Mouse (Mus musculus) c-Kit-positive CD71-positive TER-119-positive erythroid progenitor cells, embryonic 14.5 days (primary cell): Measurements from ENCODE around the gene Msrb3.

ENCODE experiments used
- DNase-seq: peaks from one replicate; pipeline ENCODE4 v3.0.0-alpha.2; 2013; ENCODE audit warnings: low spot score

Gene Msrb3

DNA sequence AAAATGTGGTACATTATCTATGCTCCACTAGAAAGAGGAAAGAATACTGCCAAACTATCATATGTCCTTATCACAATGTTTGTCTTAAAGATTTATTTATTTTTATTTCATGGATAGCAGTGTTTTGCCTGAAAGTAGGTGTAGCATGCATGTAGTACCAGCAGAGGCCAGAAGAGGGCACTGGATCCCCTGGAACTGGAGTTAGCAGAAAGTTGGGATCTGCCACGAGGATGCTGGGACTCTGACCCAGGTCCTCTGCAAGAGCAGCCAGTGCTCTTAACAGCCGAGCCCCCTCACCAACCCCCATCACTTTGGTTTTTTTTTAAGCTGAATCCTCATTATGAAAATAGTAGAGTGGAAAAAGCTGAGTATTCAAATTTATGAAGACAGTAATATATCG, 37.7 kb downstream of the Msrb3 start:
- peak; percentile 5 for DNase-seq

DNA sequence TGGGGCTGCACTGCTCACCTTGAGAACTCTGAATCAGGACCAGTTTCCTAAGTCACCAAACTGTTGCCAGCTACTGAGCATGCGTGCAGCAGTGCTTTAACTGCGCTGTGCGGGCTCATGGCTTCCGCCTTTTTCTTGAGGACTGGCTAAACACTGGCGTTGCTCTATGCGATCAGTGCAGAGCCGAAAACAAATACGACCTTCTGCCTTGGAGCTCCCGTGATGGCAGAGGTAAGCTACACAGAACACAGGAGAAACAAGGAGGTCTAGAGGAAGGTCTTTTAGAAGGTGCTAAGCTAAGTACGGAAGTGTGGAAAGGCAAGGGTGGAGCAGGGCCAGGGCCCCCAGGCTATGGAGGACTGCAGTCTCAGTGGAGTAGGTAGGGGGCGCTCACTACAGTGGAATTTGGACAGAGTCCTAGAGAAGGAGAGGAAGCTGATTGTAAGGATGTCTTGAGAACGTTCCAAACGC, 41.3 kb downstream of the Msrb3 start:
- peak; percentile 15 for DNase-seq

DNA sequence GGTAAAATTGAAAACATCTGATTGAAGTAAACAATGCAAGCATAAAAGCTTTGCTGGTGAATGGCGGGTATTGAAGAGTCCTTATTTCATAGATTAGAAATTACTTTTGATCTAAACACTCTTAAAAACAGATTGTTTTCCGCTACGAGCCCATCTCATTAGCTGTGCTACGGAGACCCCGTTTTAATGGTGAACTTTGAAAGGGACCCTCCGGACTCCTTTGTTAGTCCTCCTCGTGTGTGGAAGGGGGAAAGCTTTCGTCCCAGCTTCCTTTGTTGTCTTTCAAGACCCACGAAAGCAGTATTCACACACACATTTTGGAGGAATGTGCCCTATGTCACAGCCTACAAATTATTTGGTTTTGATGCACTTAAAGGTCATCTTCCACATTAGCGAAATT, 44.6 kb downstream of the Msrb3 start:
- DNase-seq, result no peak

DNA sequence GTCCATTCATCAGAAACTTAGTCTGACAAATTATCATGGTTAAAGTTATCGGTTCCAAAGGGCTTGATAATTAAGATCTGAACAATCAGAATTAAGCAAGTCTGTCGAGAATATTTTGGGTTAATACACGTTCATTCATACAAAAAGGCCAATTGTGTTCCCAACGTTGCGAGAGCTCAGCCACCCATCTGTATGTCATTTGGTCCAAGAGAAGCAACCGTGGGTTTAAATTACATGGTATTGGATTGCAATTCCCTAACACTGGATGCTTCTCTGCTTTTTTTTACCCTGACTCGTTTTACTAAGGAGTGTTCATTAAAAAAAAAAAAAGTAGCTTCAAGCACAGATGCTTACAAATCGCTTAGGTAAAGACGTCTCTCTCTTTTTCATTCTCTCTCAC, 45.1 kb downstream of the Msrb3 start:
- DNase-seq, result no peak

DNA sequence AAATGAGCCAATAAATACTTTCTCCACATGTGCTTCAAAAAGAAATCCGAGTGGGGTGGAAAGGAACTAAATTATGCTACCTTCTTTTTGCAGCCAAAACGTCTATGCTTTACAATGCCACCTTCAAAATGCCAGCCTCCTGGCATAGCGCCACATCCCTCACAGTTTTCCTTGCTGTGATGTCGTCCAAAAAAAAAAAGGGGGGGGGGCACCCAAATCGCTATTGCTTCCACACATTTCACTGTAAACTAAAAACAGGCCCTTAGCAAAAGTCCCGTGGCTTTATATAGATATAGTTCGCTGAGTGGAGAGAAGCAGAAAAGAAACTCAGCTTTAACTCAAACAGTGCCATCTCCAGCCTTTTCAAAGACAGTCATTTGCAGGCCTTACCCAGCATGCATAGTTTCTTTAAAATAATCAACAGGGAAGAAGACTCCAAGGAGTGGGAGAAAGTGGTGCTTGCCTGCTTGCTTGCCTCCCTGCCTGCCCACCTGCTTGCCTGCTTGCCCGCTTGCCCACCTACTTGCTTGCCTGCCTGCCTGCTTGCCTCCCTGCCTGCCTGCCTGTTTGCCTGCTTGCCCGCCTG, 47.6 kb downstream of the Msrb3 start:
- DNase-seq, result no peak

DNA sequence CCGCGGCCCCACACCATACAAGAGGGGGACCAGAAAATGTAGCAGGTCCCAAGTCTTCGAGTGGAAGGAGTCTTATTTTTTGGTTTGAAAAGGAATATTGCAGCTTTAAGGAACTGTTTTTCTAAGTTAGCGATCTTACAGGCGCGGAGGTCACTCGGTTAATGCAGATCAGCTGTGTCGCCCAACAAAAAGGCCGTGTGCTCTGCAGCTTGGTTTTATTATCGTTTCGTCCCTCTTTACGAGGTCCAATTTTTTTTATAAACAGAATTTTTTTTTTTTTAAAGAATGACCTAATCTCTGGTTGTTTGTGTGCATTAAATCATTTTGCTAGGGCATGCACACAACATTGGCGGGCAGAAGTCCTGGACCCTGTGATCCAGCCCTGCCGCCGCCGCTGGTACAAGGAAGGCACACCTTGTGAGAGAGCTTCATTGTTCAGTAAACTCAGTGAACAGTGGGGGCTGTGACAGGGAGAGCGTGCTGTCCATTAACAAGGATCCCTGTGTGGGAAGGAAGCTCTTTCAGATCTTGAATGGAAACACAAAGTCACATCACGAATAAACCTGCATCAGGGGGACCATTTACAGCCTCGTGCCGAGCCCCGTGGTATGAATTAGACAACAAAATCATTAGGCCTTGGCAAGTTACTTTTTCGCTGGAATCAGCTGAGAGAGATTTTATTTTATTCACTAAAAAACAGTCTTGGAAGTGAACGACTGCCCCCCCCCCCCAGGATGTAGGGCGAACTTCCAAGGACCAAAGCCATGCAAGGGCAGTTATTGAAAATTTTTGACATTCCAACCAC, 48.3 kb downstream of the Msrb3 start:
- DNase-seq, result no peak

DNA sequence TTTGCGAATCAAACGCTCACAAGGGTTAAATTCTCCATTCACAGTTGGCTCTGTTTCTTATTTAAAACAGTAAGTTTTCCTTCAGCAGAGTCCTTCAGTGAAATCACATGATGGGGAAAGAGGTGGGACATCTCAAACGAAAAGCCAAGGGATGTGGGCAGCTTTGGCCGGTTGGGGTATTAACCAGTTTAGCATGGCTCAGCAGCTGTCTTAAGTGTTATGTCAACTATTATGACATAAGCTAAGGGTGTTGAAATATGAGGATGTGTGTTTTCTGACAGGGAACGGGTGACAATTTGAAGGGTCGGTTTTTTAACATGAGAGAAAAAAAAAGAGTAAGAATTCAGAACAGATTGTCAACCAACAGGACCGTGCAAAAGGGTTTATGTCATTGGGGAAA, 50.2 kb downstream of the Msrb3 start:
- no peak for DNase-seq

DNA sequence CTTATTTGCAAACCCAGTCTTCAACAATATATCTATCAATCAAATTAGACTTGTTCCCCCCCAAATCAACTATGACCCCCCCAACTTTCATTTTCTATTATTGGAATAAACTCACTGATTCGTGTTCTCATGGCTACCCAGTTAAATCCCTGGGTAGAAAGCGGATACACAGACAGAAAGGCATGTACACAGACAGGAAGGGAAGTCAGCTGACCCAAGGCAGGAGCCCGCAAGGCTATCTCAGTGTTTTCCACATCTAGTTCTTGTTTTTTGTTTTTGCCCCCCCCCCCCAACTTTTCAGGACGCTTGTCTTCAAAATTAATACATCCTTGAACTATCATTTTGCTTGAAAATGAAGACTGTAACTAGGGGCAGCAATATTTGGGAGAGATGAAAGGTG, 51.1 kb downstream of the Msrb3 start:
- no peak for DNase-seq

DNA sequence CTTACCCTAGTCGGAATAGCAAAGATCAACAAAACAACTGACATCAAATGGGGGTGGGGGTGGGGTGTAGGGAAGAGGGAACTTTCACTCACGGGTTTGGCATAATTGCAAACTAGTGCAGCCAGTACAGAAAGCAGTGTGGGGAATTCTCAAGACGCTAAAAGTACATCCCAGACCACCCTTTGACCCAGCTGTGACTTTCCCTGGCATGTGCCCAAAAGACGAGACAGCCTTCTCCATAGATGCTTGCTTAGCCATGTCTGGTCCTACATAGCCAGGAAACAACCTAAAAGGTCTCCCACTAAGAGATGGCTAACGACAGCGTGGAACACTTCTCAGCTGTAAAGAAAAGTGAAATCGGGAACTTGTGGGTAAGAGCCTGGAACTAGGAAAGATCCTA, 58.9 kb downstream of the Msrb3 start:
- DNase-seq, result no peak

DNA sequence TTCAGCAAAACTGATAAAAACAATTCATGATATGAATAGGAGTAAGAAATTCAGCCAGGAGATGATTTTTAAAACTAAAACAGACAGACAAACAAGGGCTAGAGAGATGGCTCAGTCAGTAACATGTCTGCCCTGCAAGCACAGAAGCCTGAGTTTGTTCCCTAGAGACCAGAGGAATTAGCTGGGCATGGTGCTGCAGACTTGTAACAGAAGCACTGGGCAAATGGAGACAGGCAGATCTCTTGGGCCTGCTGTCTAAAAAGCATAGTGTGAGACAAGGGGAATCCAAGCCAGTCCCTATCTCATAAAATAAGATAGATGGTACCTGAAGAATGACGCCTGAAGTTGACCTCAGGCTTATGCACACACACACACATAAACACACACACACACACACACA, 64.4 kb downstream of the Msrb3 start:
- DNase-seq, result no peak

DNA sequence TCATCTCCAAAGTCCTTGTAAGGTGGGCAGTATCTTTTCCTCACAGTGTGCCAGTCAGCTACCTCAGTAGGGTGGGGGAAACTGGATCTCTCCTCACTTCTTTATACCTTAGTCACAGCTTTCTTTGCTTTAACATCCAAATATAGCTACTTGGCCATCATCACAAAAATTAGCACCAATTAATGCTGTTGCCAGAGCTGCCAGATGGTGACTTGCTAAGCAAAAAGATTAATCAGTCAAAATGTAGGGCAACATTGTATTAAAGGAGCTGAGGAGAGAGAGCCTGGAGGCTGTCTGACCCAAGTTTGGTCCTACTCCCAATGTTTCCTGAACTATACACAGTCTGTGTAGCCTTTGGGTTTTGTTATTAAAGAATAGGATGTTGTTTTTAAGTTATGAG, 65.1 kb downstream of the Msrb3 start:
- DNase-seq, result no peak

DNA sequence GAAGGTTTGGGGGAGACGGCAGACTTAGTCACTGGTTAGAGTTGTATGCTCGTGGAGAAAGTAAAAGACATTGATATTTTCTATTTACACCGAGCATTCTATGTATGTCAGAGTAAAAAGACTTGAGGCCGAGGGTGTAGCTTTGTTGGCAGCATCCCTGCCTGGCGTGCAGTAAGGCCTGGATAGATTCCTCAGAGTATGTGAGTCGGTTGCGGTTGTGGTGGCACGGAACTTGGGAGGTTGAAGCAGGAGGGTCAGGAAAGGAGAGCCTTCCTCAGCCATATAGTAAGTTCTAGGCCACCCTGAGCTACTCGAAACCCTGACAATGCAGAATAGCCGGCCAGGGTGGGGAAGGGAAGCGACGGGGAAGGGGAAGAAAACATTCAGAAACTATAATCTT, 71.1 kb downstream of the Msrb3 start:
- no peak for DNase-seq

DNA sequence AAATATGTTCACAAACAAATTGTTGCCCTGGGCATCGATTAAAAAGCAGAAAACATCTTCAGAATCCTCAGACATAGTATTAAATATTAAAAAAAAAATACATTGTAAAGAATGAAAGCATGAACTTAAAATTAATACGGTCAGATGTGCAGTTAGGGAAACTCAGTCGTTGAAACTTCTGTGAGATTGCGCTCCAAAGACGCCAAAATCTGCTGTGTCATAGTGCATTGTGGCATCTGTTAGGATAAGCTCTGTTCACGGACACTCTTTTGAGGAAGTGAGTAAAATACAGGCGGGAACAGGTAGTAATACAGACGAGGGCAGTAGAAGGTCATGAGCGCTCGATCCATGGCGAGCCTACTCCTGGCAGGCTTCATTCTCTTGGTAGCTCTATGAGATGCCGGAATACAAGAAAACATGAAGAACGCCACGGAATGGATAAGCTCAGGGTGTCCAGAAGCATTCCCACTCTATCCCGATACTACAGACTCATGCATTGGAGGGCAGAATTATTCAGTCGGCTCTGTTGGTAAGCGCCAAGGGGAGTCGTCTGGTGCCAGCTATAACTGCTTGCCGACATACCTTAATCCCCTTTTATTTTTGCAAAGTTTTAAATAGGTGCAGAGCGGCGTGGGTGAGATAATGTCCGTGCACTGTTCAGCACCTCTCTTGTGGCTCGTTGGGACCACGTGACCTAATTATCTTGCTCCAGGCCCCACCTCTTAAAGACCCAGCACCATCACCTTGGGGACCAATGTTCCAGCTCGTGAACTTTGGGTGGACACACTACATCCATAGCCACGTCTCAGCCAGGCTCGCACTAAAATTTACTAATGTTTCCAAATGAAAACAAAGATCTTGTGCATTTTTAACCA, 71.9 kb downstream of the Msrb3 start:
- DNase-seq, result no peak

DNA sequence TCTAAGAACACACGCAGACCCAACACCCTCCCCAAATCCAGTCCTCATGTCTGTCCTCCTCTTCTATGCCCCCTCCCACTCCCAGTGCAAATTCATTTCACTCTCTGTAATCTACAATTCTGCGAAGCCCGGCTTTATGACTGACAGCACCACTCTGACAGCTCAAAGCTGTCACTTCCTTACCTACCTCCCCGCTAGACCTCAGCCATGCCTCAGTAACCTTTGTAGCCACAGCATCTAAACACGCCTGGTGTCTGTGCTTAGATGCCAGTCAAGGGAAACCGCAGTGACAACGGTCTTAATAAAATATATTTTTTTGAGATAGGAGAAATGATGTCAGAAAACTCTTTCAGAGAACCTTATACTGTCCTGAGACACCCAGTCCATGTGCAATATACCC, 72.5 kb downstream of the Msrb3 start:
- DNase-seq, result no peak

DNA sequence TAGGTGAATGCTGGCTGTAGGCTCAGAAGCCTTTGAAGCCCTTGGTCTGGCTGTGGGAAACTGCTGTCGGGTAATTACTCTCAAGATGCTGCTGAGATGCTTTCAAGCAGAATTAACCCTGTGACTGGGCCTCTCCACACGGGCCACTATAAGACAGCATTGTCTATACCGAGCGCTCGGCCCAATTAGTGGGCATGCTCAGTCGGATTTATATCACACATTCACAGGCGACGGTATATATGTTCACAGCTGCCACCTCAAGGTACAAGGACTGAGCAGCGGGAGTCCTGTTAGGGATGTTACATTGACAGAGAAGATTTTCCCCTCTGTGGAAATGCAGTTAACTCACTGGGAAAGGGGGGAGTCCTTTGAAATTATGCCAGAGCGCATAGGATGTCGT, 73.3 kb downstream of the Msrb3 start:
- DNase-seq, result no peak

DNA sequence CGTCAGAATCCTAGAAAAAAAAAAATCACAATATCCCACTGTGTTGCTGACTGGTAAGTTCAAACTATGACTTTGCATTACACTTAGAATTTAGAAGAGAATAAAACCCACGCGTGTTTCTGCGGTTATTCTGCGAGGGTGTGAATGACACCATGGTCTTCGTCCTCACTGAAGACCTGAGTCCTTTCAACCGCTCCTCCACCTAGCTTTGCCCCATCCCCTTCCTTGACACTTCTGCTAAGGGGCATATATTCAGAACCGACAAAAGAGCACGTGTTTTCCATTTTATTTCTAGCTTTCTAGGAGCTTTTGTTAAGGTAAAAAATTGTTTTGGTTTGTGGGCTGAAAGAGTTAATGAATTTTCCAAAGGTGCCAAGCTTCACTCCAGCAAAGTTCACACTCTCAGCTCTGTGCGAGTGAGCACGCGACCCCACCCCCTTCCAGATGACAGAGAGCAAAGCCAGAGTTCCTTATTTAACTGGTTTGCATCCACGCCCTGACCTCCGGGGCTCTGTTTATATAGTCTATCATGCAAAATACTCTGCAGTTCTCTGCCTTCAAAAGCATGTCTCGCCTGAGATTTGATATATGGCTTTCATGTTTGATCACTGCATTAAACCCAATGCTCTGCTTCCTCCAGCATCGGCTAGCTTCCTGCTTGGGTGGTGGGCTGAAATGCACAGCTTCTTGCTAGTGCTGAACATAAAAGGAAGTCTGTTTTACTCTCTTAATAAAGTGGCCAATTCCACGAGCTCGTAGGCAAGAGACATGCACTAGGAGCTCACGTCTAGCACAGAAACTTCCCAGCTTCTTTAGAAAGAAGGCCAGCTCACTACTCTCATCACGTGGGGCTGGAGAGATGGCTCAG, 77.2 kb downstream of the Msrb3 start:
- no peak for DNase-seq

DNA sequence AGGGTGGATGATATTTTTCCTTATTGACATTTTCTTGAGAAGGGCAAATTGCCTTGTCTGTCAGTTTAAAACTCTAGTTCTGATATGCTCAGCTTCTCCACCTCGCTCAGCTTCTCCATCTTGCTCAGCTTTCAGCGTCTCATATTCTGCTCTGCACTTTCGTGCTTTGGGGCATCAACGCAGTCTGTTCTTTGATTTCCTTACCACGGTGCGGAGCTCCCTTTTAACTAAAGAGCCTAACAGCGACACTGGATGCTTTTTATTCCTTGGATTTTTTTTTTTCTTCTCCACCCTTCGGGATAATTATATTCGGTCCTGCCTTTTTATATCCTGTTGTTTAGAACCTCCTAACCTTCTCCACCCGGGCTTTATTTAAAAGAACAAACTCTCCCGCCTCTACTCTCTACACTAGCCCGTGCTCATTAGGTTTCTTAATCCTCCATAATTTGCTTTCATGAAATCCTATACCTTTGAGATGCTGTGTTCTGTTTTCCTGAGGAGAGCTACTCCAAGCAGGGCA, 78.1 kb downstream of the Msrb3 start:
- no peak for DNase-seq

DNA sequence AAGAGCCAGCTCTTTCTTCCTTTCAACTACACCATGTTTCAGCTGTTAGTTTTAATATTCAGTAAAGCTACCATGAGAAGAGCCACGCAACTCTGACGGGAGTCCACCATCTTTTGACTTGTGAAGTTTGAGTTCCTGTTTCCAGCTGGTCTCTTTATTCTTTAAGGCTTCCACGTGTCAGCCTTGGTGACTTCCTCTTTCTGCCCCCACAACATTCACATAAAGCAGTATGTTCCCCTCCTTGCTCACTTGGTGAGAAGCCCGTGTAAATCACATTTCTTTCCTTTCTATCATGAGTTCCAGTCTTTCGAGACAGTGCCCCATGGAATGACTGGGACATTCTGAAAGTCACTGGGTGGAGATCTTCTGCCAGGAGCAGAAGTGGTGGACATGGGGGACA, 83.6 kb downstream of the Msrb3 start:
- DNase-seq, result no peak

DNA sequence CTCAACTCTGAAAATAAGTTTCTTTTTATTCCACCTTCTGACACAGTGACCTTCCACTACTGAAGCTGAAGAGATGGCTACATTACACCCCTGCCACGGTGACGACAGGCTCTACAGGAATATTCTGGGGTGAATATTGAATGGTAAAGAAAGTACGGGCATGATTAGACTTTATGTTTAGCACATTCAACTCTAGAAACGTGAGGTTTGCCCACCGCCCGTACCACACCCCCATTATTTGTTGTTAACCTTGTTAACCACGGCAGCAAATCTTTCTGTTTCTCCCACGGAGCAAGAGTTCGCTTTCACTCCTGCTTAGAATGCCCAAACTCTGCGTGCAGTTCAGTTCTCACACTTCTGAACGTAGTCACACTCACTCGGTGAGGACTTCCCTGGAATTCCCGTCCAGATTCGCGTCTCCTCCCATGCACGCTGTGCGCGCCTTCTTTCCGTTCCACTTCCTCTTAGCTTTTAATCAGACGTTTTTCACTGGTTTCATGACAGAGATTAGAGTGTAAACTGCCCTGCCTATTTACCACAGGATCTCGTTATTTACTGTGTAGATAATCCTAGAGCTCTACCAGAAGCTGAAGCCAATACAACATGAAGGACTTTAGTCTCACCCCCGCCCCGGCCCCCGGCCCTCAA, 87.0 kb downstream of the Msrb3 start:
- no peak for DNase-seq

DNA sequence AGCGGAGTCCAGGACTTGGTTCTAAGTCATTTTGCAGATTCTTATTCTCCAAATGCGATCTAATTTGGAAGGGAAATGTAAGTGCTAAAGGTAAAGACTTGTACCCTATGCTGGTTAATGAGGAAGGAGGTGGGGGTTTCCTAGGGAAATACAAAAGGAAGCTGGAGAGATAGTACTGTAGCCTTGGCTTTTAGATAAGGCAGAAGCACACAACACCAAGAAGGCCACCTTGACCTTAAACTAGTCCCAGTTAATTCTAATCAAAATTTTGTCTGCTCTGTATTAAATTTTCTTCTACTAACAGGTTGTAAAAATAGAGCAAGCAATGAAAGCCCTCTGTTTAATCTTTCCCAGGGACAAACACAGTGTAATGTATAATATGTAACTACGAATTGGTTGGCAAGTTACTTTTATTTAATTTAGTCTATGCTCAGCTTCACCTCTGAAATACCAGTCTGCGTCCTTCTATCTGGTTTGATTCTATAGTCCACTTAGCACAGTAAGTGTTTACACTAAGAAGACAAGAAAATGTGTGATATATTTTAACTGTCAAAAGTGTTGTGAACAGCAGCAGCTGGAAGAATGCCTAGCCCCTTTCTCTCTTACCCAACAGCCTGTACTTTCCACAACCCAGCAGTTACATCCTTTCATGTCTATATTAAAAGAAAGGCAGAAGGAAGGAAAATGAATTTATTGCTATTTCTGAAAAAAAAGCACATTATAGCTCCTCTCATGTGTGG, 87.9 kb downstream of the Msrb3 start:
- no peak for DNase-seq
